Comparison of ENCODE assay signal across 7 mouse cellular contexts in genomic region chr4:43726995-43727394, GRCm38 (mm10). TPM values are rescaled to one million over a fixed set of nuclear protein-coding genes. Genes with fewer than 3 reads are reported as not detected.
DNase-seq lines count a peak whose midpoint lies in the region; ATAC-seq and TF ChIP-seq lines count a peak whose summit lies in the region.

TSS of gene Hrct1 (plus strand) at chr4:43727188.

- no peaks in the 10 kb centered on the region for H3K36me3 ChIP-seq in heart, embryonic 15.5 days
- H3K36me3 ChIP-seq in limb, embryonic 13.5 days = no peaks in the 10 kb centered on the region
- no peaks in the 10 kb centered on the region for H3K36me3 ChIP-seq in stomach, postnatal 0 days (ENCODE audit: control insufficient read depth, insufficient read depth, low read length)

- DNase-seq in ZHBTc4 (ENCODE audit: low read depth, low spot score) = peak; percentile 75
- peak; percentile 87 for DNase-seq in stomach, postnatal 0 days (ENCODE audit: low spot score)
- no peak for DNase-seq in cerebellum, postnatal 25 days

- peaks cover 28% of the 10 kb centered on the region for H3K4me1 ChIP-seq in brown adipose tissue, adult 24 weeks (ENCODE audit: control insufficient read depth, insufficient read depth, insufficient read length, low read length)
- H3K4me1 ChIP-seq in heart, embryonic 15.5 days (replicated peaks) = peaks cover 48% of the 10 kb centered on the region
- peaks cover 58% of the 10 kb centered on the region for H3K4me1 ChIP-seq in limb, embryonic 13.5 days
- H3K4me1 ChIP-seq in stomach, postnatal 0 days (replicated peaks; ENCODE audit: control insufficient read depth, insufficient read depth) = peaks cover 20% of the 10 kb centered on the region

- ATAC-seq in heart, embryonic 15.5 days (replicated peaks; ENCODE audit: insufficient number of reproducible peaks, insufficient read depth, low FRiP score, low read depth) = peak; percentile 77
- peak; percentile 70 for ATAC-seq in limb, embryonic 13.5 days (ENCODE audit: low FRiP score, low read depth)
- peak; percentile 88 for ATAC-seq in stomach, postnatal 0 days (ENCODE audit: low FRiP score, low TSS enrichment)
- no peak for ATAC-seq in erythroblast, adult 5-6 weeks (replicated peaks; ENCODE audit: low FRiP score, poor library complexity, severe bottlenecking)

- no peak for TF ChIP-seq EP300 in stomach, postnatal 0 days (optimal IDR thresholded peaks at IDR 0.05)

- H3K9me3 ChIP-seq in heart, embryonic 15.5 days (replicated peaks) = no peaks in the 10 kb centered on the region
- H3K9me3 ChIP-seq in limb, embryonic 13.5 days = no peaks in the 10 kb centered on the region
- no peaks in the 10 kb centered on the region for H3K9me3 ChIP-seq in stomach, postnatal 0 days (ENCODE audit: control insufficient read depth, low read length)

- H3K4me3 ChIP-seq in brown adipose tissue, adult 24 weeks (ENCODE audit: insufficient read depth, low read depth, low read length) = peak within 1 kb of the TSS; percentile 61
- H3K4me3 ChIP-seq in heart, embryonic 15.5 days = no peak within 1 kb of the TSS
- H3K4me3 ChIP-seq in limb, embryonic 13.5 days = no peak within 1 kb of the TSS
- H3K4me3 ChIP-seq in stomach, postnatal 0 days (ENCODE audit: low read depth, low read length) = no peak within 1 kb of the TSS

- 31% methylated on average over 3 of the region's 3 CpGs for WGBS in heart, embryonic 15.5 days
- 23% methylated on average over 3 of the region's 3 CpGs for WGBS in limb, embryonic 13.5 days
- WGBS in stomach, postnatal 0 days = 20% methylated on average over 3 of the region's 3 CpGs

- no peak within 1 kb of the TSS for H3K9ac ChIP-seq in heart, embryonic 15.5 days
- H3K9ac ChIP-seq in limb, embryonic 13.5 days = no peak within 1 kb of the TSS
- peak within 1 kb of the TSS; percentile 48 for H3K9ac ChIP-seq in stomach, postnatal 0 days (ENCODE audit: low read length)

- TF ChIP-seq CTCF in stomach, postnatal 0 days (IDR thresholded peaks at IDR 0.05; ENCODE audit: low read depth) = no peak

- no peak within 1 kb of the TSS for H3K4me2 ChIP-seq in heart, embryonic 15.5 days
- H3K4me2 ChIP-seq in limb, embryonic 13.5 days (replicated peaks) = no peak within 1 kb of the TSS
- peak within 1 kb of the TSS; percentile 23; the same call in 1 of the 2 replicates for H3K4me2 ChIP-seq in stomach, postnatal 0 days (replicated peaks; ENCODE audit: low read depth)

- no peaks in the 10 kb centered on the region for H3K27me3 ChIP-seq in heart, embryonic 15.5 days
- H3K27me3 ChIP-seq in limb, embryonic 13.5 days = no peaks in the 10 kb centered on the region
- H3K27me3 ChIP-seq in stomach, postnatal 0 days (ENCODE audit: control insufficient read depth, insufficient read depth, low read length) = no peaks in the 10 kb centered on the region

- peak within 1 kb of the TSS; percentile 99 for H3K27ac ChIP-seq in brown adipose tissue, adult 24 weeks (replicated peaks; ENCODE audit: low read depth, low read length)
- peak within 1 kb of the TSS; percentile 84 for H3K27ac ChIP-seq in heart, embryonic 15.5 days
- H3K27ac ChIP-seq in limb, embryonic 13.5 days = peak within 1 kb of the TSS; percentile 7; the same call in 1 of the 2 replicates
- H3K27ac ChIP-seq in stomach, postnatal 0 days (replicated peaks) = peak within 1 kb of the TSS; percentile 98

RNA-seq across cellular contexts. Expression of gene Hrct1, which starts in this region (rescaled TPM):
- 4.7 and 5.0 TPM in 2 replicates for polyA plus RNA-seq in brown adipose tissue, adult 24 weeks (2012; ENCODE audit: insufficient read depth, insufficient read length, missing spikeins)
- polyA plus RNA-seq in heart, embryonic 15.5 days (2015; fragmentation: Nextera tagmentation; extraction: Ambion mirVana) = 1.1 and 1.5 TPM in 2 replicates
- polyA plus RNA-seq in limb, embryonic 13.5 days (2015; fragmentation: Nextera tagmentation; extraction: Ambion mirVana) = 1.7 and 2.3 TPM in 2 replicates
- 6.1 and 7.8 TPM in 2 replicates for polyA plus RNA-seq in stomach, postnatal 0 days (2015; fragmentation: Nextera tagmentation; extraction: Ambion mirVana)
- total RNA-seq in erythroblast, adult 5-6 weeks (2015; ENCODE audit: low replicate concordance) = not detected in 2 replicates
- total RNA-seq in erythroblast, adult 5-6 weeks (2017; ENCODE audit: low replicate concordance) = not detected in 2 replicates

Comparison
In these comparisons a context has a peak if more than half of its experiments do, and no peak if none do; other contexts are left out.
1. DNase-seq: peak in ZHBTc4 (single experiment) and stomach, postnatal 0 days (single experiment); none in cerebellum, postnatal 25 days (0 of 2).
2. H3K27ac ChIP-seq: peak in every context shown above with its lines; median percentile 99 in brown adipose tissue, adult 24 weeks; 98 in stomach, postnatal 0 days; 84 in heart, embryonic 15.5 days; 7 in limb, embryonic 13.5 days.